Mouse (Mus musculus) liver, adult 2 months (tissue): ENCODE data around the gene Fhad1.

Experiments used
- CTCF ChIP-seq: fragments of 200-500 bp; IDR thresholded peaks from 2 replicates; pipeline ENCODE4 v1.5.1; 2011; ENCODE audit warnings: low read depth, low read length, control low read depth
- POLR2A ChIP-seq: fragments of 200-500 bp; IDR thresholded peaks from 2 replicates; pipeline ENCODE4 v1.6.1; 2011; ENCODE audit warnings: low read length, control low read depth; ENCODE audit not compliant: insufficient read depth; ENCODE audit errors: extremely low read depth

DNA sequence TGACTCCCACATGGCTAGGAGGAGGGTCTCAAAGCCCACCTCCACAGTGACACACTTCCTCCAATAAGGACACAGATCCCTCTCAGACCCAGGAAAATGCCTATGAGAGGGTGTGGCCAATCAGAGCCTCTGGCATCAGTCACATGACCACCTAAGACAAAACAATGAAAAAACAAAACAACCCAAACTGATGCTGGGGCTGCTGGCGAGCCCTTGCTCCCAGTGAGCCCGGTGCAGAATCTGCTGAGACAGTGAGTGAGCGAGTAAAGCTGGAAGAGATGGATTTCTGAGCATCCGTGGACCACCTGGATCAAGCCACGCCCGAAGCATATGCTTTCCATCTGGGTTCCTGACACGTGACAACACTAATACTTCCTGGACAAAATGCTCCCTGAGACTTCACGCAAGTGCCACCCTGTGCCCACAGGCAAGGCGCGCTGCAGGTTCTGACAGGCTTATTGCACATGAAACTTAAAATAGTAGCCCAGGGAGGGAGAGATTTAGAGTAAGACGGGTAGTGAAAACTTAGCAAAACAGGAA, 16.5 kb downstream of the Fhad1 start:
- no peak for TF ChIP-seq POLR2A
- TF ChIP-seq CTCF: no peak
